9 mouse cellular contexts compared by ENCODE assay signal in genomic region chr9:122866192-122866591, GRCm38 (mm10). TPM values are rescaled to one million over a fixed set of nuclear protein-coding genes. Genes with fewer than 3 reads are reported as not detected.
DNase-seq lines count a peak whose midpoint lies in the region; ATAC-seq and TF ChIP-seq lines count a peak whose summit lies in the region.
"Had no signal": no experiment of that assay in that cellular context is flagged by ENCODE, and none has a peak within 500 bp of the region (broad histone marks: within the 10 kb centered on the region; RNA-seq: fewer than 3 reads in every experiment).

No protein-coding gene starts in this region.

- 0 out of 2 replicates have a peak, but pooled peaks cover 6% of the 10 kb centered on the region for H3K9me3 ChIP-seq in hindbrain, embryonic 12.5 days (replicated peaks)
- peaks cover 8% of the 10 kb centered on the region; the same call in 1 of the 2 replicates for H3K9me3 ChIP-seq in midbrain, embryonic 11.5 days (ENCODE audit: control insufficient read depth, low read length)

- H3K4me2 ChIP-seq in hindbrain, embryonic 12.5 days (replicated peaks), result peak overlapping the region; percentile 40
- peak overlapping the region; percentile 67 for H3K4me2 ChIP-seq in midbrain, embryonic 11.5 days

- H3K9ac ChIP-seq in hindbrain, embryonic 12.5 days, result no peak overlapping the region
- peak overlapping the region; percentile 92 for H3K9ac ChIP-seq in midbrain, embryonic 11.5 days (ENCODE audit: low read length)

- TF ChIP-seq CTCF in kidney, adult 2 months (conservative IDR thresholded peaks at IDR 0.05; ENCODE audit: insufficient read depth, insufficient read length, low read depth, low read length), result no peak
- no peak for TF ChIP-seq CTCF in bone marrow macrophage, adult 2 months (IDR thresholded peaks at IDR 0.05; ENCODE audit: low read depth, low read length)

- no peaks in the 10 kb centered on the region for H3K27me3 ChIP-seq in kidney, adult 2 months (replicated peaks; ENCODE audit: control insufficient read depth, insufficient read depth, low read length)
- H3K27me3 ChIP-seq in hindbrain, embryonic 12.5 days, result no peaks in the 10 kb centered on the region
- H3K27me3 ChIP-seq in midbrain, embryonic 11.5 days (ENCODE audit: control insufficient read depth, insufficient read depth, low read length), result no peaks in the 10 kb centered on the region; the same call in 1 of the 2 replicates

- no peak for TF ChIP-seq POLR2A in kidney, adult 2 months (IDR thresholded peaks at IDR 0.05; ENCODE audit: low read depth, low read length)
- TF ChIP-seq POLR2A in bone marrow macrophage, adult 2 months (IDR thresholded peaks at IDR 0.05; ENCODE audit: borderline replicate concordance, low read depth, low read length), result no peak

- intact Hi-C loops in gastrocnemius, postnatal 36 days (cut with DNase I), result no loop called here

- H3K27ac ChIP-seq in kidney, adult 2 months (ENCODE audit: insufficient read depth, low read depth, low read length), result no peak overlapping the region
- no peak overlapping the region for H3K27ac ChIP-seq in bone marrow macrophage, adult 2 months (ENCODE audit: insufficient read depth, low read depth, low read length)
- no peak overlapping the region for H3K27ac ChIP-seq in hindbrain, embryonic 12.5 days
- H3K27ac ChIP-seq in midbrain, embryonic 11.5 days (ENCODE audit: low read depth, low read length), result no peak overlapping the region

- peak; percentile 44; the same call in 1 of the 2 replicates for ATAC-seq in hindbrain, embryonic 12.5 days (ENCODE audit: low FRiP score)
- no peak; the same call in 1 of the 2 replicates for ATAC-seq in midbrain, embryonic 11.5 days (ENCODE audit: low FRiP score)
- no peak for ATAC-seq in megakaryocyte progenitor cell, adult 5-6 weeks (replicated peaks; ENCODE audit: poor library complexity)

- peak overlapping the region; percentile 96 for H3K4me3 ChIP-seq in kidney, adult 2 months (ENCODE audit: insufficient read depth, low read depth, low read length)
- 0 out of 2 replicates have a peak overlapping the region, but pooled peaks have one; percentile 95 for H3K4me3 ChIP-seq in bone marrow macrophage, adult 2 months (ENCODE audit: insufficient read depth, low read length)
- H3K4me3 ChIP-seq in hindbrain, embryonic 12.5 days, result peak overlapping the region; percentile 85
- H3K4me3 ChIP-seq in midbrain, embryonic 11.5 days (ENCODE audit: low read depth, low read length), result peak overlapping the region; percentile 78

- 67% methylated on average over 4 of the region's 4 CpGs for WGBS in kidney, adult 2 months
- WGBS in hindbrain, embryonic 12.5 days, result 91% methylated on average over 4 of the region's 4 CpGs
- 89% methylated on average over 4 of the region's 4 CpGs for WGBS in midbrain, embryonic 11.5 days

- peaks cover 3% of the 10 kb centered on the region; the same call in 1 of the 2 replicates for H3K4me1 ChIP-seq in kidney, adult 2 months (ENCODE audit: control insufficient read depth, insufficient read depth, low read length)
- peaks cover 10% of the 10 kb centered on the region for H3K4me1 ChIP-seq in bone marrow macrophage, adult 2 months (ENCODE audit: control insufficient read depth, insufficient read depth, low read length)
- H3K4me1 ChIP-seq in hindbrain, embryonic 12.5 days, result peaks cover 13% of the 10 kb centered on the region
- H3K4me1 ChIP-seq in midbrain, embryonic 11.5 days (ENCODE audit: control insufficient read depth, insufficient read depth, low read length), result peaks cover 8% of the 10 kb centered on the region

- DNase-seq in kidney, adult 2 months, result no peak
- DNase-seq in kidney, postnatal 10 days, result no peak
- DNase-seq in midbrain, embryonic 11.5 days (ENCODE audit: low spot score, missing footprints), result no peak
- DNase-seq in left cerebral cortex, adult 11 months (ENCODE audit: low spot score), result no peak
- DNase-seq in gastrocnemius, postnatal 36 days, result no peak

- H3K36me3 ChIP-seq in kidney, adult 2 months (ENCODE audit: control insufficient read depth, insufficient read depth, low read length), result peaks cover 6% of the 10 kb centered on the region
- peaks cover 16% of the 10 kb centered on the region for H3K36me3 ChIP-seq in hindbrain, embryonic 12.5 days
- peaks cover 13% of the 10 kb centered on the region for H3K36me3 ChIP-seq in midbrain, embryonic 11.5 days (ENCODE audit: control insufficient read depth, insufficient read depth, low read length)

RNA-seq across cellular contexts. Expression of gene Zfp445, which starts 0.4 kb away (rescaled TPM):
- polyA plus RNA-seq in kidney, adult 2 months (2012; rRNA removed), result 26.9 and 30.0 TPM in 2 replicates
- polyA plus RNA-seq in bone marrow macrophage, adult 2 months (2012; ENCODE audit: insufficient read depth, insufficient read length, missing spikeins), result 51.3 and 61.5 TPM in 2 replicates
- polyA plus RNA-seq in hindbrain, embryonic 12.5 days (2016; fragmentation: Nextera tagmentation; extraction: Ambion mirVana), result 115 and 120 TPM in 2 replicates
- polyA plus RNA-seq in midbrain, embryonic 11.5 days (2014; fragmentation: Nextera tagmentation; extraction: Ambion mirVana), result 78.9 and 79.9 TPM in 2 replicates
- 27.2 and 35.6 TPM in 2 replicates for total RNA-seq in megakaryocyte progenitor cell, adult 5-6 weeks (2015)
- total RNA-seq in megakaryocyte progenitor cell, adult 5-6 weeks (2017), result 56.0 and 80.6 TPM in 2 replicates
- 10 to 100 TPM; 27.6 to 35.0 TPM for total RNA-seq in gastrocnemius, postnatal 36 days (2021)

RNA-seq across cellular contexts. Expression of gene Zkscan7, which starts 19.3 kb away (rescaled TPM):
- 5.2 and 6.5 TPM in 2 replicates for polyA plus RNA-seq in kidney, adult 2 months (2012; rRNA removed)
- 1.3 and 1.4 TPM in 2 replicates for polyA plus RNA-seq in bone marrow macrophage, adult 2 months (2012; ENCODE audit: insufficient read depth, insufficient read length, missing spikeins)
- polyA plus RNA-seq in hindbrain, embryonic 12.5 days (2016; fragmentation: Nextera tagmentation; extraction: Ambion mirVana), result 5.7 and 6.3 TPM in 2 replicates
- 2.6 and 3.3 TPM in 2 replicates for polyA plus RNA-seq in midbrain, embryonic 11.5 days (2014; fragmentation: Nextera tagmentation; extraction: Ambion mirVana)
- 1.4 TPM in 2 replicates for total RNA-seq in megakaryocyte progenitor cell, adult 5-6 weeks (2015)
- total RNA-seq in megakaryocyte progenitor cell, adult 5-6 weeks (2017), result 1.6 and 2.2 TPM in 2 replicates
- 1 to 10 TPM; 3.3 to 3.4 TPM for total RNA-seq in gastrocnemius, postnatal 36 days (2021)

RNA-seq across cellular contexts. Expression of gene Gm35549, which starts 22.4 kb away (rescaled TPM):
- 0.16 TPM in 1 of 2 replicates, not detected in the other for polyA plus RNA-seq in kidney, adult 2 months (2012; rRNA removed)
- polyA plus RNA-seq in bone marrow macrophage, adult 2 months (2012; ENCODE audit: insufficient read depth, insufficient read length, missing spikeins), result not detected in 2 replicates
- polyA plus RNA-seq in hindbrain, embryonic 12.5 days (2016; fragmentation: Nextera tagmentation; extraction: Ambion mirVana), result 1.1 TPM in 2 replicates
- 0.38 TPM in 1 of 2 replicates, not detected in the other for polyA plus RNA-seq in midbrain, embryonic 11.5 days (2014; fragmentation: Nextera tagmentation; extraction: Ambion mirVana)
- total RNA-seq in megakaryocyte progenitor cell, adult 5-6 weeks (2015), result not detected in 2 replicates
- not detected in 2 replicates for total RNA-seq in megakaryocyte progenitor cell, adult 5-6 weeks (2017)
- total RNA-seq in gastrocnemius, postnatal 36 days (2021), result not detected
- polyA plus RNA-seq: frontal cortex, adult 2 months had no signal

RNA-seq across cellular contexts. Expression of gene Zfp105, which starts 56.7 kb away (rescaled TPM):
- 0.67 and 0.91 TPM in 2 replicates for polyA plus RNA-seq in kidney, adult 2 months (2012; rRNA removed)
- polyA plus RNA-seq in bone marrow macrophage, adult 2 months (2012; ENCODE audit: insufficient read depth, insufficient read length, missing spikeins), result 1.7 and 1.9 TPM in 2 replicates
- 31.1 and 32.0 TPM in 2 replicates for polyA plus RNA-seq in hindbrain, embryonic 12.5 days (2016; fragmentation: Nextera tagmentation; extraction: Ambion mirVana)
- 35.1 and 36.5 TPM in 2 replicates for polyA plus RNA-seq in midbrain, embryonic 11.5 days (2014; fragmentation: Nextera tagmentation; extraction: Ambion mirVana)
- total RNA-seq in megakaryocyte progenitor cell, adult 5-6 weeks (2015), result 1.6 and 1.8 TPM in 2 replicates
- total RNA-seq in megakaryocyte progenitor cell, adult 5-6 weeks (2017), result 1.5 and 2.2 TPM in 2 replicates
- 1 to 10 TPM in 1 of 2 experiments, under 1 TPM in 1; 0.84 to 1.0 TPM for total RNA-seq in gastrocnemius, postnatal 36 days (2021)
